Mouse (Mus musculus) heart, embryonic 14.5 days (tissue): ENCODE data around the gene Vsnl1. TPM values are rescaled to one million over a fixed set of nuclear protein-coding genes. Genes with fewer than 3 reads are reported as not detected.

Experiments used
- ATAC-seq: fragments of 200-750 bp; cut with Nextera tagmentation; 2 replicates; pipeline ENCODE4 v1.8.0; 2017; ENCODE audit warnings: low read depth, moderate TSS enrichment; ENCODE audit not compliant: insufficient number of reproducible peaks, insufficient read depth, low FRiP score
- H3K27ac ChIP-seq, 2 experiments: fragments of 200-500 bp in 1 of 2; fragments of 300-500 bp in 1 of 2; sonication (generic) in 1 of 2; replicated peaks in 1 of 2; 2 replicates each; pipeline ENCODE4 v1.5.1; 2012 to 2014; ENCODE audit warnings: low read depth in 2 of 2, low read length in 2 of 2, control low read depth in 1 of 2, mild to moderate bottlenecking in 1 of 2, mixed read lengths in 1 of 2; ENCODE audit not compliant: control insufficient read depth in 1 of 2, insufficient read depth in 1 of 2
- H3K27me3 ChIP-seq: fragments of 300-500 bp; sonication (generic); 2 replicates; pipeline ENCODE4 v1.6.1; 2014; ENCODE audit warnings: mild to moderate bottlenecking, low read length, control low read depth; ENCODE audit not compliant: control insufficient read depth, insufficient read depth
- H3K36me3 ChIP-seq: fragments of 300-500 bp; sonication (generic); 2 replicates; pipeline ENCODE4 v1.6.1; 2014; ENCODE audit warnings: mild to moderate bottlenecking, control low read depth, low read length, mixed read lengths; ENCODE audit not compliant: control insufficient read depth, insufficient read depth
- H3K4me1 ChIP-seq, 2 experiments: fragments of 200-500 bp in 1 of 2; fragments of 300-500 bp in 1 of 2; sonication (generic) in 1 of 2; 2 replicates each; pipeline ENCODE4 v1.6.1; 2012 to 2014; ENCODE audit warnings: low read length in 2 of 2, control low read depth in 1 of 2, mixed read lengths in 1 of 2; ENCODE audit not compliant: control insufficient read depth in 2 of 2, insufficient read depth in 2 of 2
- H3K4me2 ChIP-seq: fragments of 300-500 bp; sonication (generic); 2 replicates; pipeline ENCODE4 v1.6.1; 2014; ENCODE audit warnings: mild to moderate bottlenecking, low read length
- H3K4me3 ChIP-seq, 2 experiments: fragments of 200-500 bp in 1 of 2; fragments of 300-500 bp in 1 of 2; sonication (generic) in 1 of 2; 2 replicates each; pipeline ENCODE4 v1.5.1; 2012 to 2014; ENCODE audit warnings: low read length in 2 of 2, mild to moderate bottlenecking in 2 of 2, control low read depth in 1 of 2, low read depth in 1 of 2, moderate library complexity in 1 of 2; ENCODE audit not compliant: control insufficient read depth in 1 of 2, insufficient read depth in 1 of 2
- H3K9ac ChIP-seq: fragments of 300-500 bp; sonication (generic); 2 replicates; pipeline ENCODE4 v1.6.1; 2014; ENCODE audit warnings: mild to moderate bottlenecking, low read length
- H3K9me3 ChIP-seq: fragments of 300-500 bp; sonication (generic); 2 replicates; pipeline ENCODE4 v1.6.1; 2016; ENCODE audit warnings: low read length, control low read depth; ENCODE audit not compliant: control insufficient read depth
- WGBS: fragments of 180-500 bp; shearing (Covaris S2); extraction: QIAGEN DNeasy Blood & Tissue Kit; methylation state at CpG from one replicate; pipeline ENCODE4 v1.1.7; 2014; 5-methylcytosine and 5-hydroxymethylcytosine counted together
- polyA plus RNA-seq: library from polyadenylated mRNA; unstranded; fragments of >200 nt; fragmentation: Nextera tagmentation; extraction: Ambion mirVana; gene quantifications from 2 replicates; pipeline ENCODE4 v1.2.1, GENCODE M21; 2014

Vsnl1 gene
- polyA plus RNA-seq = 13.4 and 31.9 TPM in 2 replicates

DNA sequence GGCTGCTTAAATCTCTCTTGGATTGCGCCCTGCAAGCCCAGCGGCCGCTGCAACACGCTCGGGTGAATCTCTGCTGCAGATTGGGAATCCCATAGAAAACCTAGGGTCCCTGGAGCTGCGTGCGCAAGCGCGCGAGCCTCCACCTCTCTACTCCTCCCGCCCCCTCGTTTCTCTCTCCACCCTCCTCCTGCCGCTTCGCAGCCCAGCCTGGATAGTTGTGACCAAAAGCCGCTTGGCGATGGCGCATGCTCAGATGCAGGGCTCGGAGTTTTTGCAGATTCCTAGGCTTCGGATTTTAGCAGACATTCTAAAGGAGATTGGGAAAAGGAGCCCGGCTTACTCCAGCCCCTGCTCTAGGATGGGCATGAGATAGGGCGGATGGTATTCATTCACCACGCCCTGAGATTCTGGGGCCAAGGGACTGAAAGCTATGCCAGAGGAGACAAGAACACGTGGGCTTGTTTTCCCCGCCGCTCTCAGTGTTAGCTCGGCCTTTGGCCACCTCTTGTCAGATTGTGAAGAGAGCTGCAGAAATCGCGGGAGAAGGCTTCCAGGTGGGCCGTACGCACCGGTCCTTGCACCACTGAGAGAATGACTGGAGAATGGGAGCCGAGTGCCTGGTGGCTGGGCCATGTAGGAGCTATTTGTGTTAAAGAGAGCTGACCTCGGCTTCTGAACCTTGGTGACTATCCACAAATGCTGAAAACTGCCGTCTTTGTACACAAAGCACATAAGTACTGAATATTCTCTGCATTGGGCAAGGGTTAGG lies at the start of gene Vsnl1:
Gene Vsnl1, minus strand, starts transcription at position 117 of the 769 bp plus-strand sequence.
- WGBS = 3% methylated on average over 34 of the region's 34 CpGs
- Histone ChIP-seq H3K4me3 (peak within 1 kb of the TSS; percentile 43 to 44), H3K27me3 (peaks cover 30% of the 10 kb centered on the region), H3K27ac (no peak within 1 kb of the TSS), H3K4me2 (peak within 1 kb of the TSS; percentile 81), H3K9me3 (no peaks in the 10 kb centered on the region), H3K9ac (peak within 1 kb of the TSS; percentile 48), H3K4me1 (peaks cover 4 to 12% of the 10 kb centered on the region in 2 experiments; a peak in 2 of 4 replicates), H3K36me3 (no peaks in the 10 kb centered on the region)
- ATAC-seq = 0 out of 2 replicates have a peak, but pooled peaks have one; percentile 60

DNA sequence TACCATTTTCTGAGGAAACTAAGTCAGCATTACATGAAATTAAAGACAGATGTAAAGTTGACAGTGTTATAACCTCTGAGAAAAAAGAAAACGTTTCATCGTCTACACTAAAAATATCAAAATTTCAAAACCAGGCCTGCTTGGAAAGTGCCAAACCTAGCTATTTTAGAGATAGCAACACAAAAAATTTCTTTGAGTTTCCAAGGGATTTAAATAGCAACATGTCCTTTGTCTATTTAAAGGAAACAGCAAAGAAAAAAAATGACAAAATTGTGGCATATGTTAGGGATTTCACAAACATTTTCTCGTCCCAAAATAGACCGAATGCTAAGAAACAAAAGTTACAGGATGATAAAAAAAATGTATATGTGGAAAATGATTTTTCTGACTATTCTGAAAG lies 20.2 kb upstream of the Vsnl1 start:
- peaks cover 0 to 3% of the 10 kb centered on the region in 2 experiments; a peak in 1 of 4 replicates for H3K4me1 ChIP-seq
- no peak overlapping the region for H3K9ac ChIP-seq
- no peaks in the 10 kb centered on the region for H3K27me3 ChIP-seq
- no peak for ATAC-seq
- no peaks in the 10 kb centered on the region for H3K36me3 ChIP-seq
- 81% methylated on average over 4 of the region's 4 CpGs for WGBS
- no peak overlapping the region for H3K27ac ChIP-seq
- no peaks in the 10 kb centered on the region for H3K9me3 ChIP-seq
- no peak overlapping the region for H3K4me3 ChIP-seq
- peak overlapping the region; percentile 97 for H3K4me2 ChIP-seq

DNA sequence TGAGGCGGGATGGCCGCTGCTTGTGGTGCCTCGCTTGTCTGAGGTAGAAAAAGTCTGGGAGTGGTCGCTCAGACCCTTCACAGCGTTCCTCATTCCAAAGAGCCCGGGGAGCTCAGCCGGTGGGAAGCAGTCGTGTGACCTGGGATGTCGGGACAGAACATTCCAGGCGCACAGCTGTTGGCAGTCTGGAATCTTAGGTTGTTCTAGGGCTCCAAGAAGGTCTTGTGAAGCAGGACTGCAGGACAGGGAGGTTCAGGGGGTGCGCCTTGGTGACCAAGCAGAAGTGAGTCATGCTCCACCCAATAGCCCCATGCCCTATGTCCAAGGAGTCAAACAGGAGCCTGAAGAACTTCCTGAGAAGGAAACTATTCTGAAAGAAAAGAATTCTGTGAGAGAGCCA lies 19.8 kb upstream of the Vsnl1 start:
- peak overlapping the region; percentile 65 for H3K9ac ChIP-seq
- no peak overlapping the region for H3K27ac ChIP-seq
- peaks cover 0 to 3% of the 10 kb centered on the region in 2 experiments; a peak in 1 of 4 replicates for H3K4me1 ChIP-seq
- H3K4me3 ChIP-seq = peak overlapping the region; percentile 50 to 51
- H3K9me3 ChIP-seq = no peaks in the 10 kb centered on the region
- H3K4me2 ChIP-seq = peak overlapping the region; percentile 97
- 4% methylated on average over 11 of the region's 11 CpGs for WGBS
- H3K27me3 ChIP-seq = no peaks in the 10 kb centered on the region
- peak; percentile 47 for ATAC-seq
- no peaks in the 10 kb centered on the region for H3K36me3 ChIP-seq

DNA sequence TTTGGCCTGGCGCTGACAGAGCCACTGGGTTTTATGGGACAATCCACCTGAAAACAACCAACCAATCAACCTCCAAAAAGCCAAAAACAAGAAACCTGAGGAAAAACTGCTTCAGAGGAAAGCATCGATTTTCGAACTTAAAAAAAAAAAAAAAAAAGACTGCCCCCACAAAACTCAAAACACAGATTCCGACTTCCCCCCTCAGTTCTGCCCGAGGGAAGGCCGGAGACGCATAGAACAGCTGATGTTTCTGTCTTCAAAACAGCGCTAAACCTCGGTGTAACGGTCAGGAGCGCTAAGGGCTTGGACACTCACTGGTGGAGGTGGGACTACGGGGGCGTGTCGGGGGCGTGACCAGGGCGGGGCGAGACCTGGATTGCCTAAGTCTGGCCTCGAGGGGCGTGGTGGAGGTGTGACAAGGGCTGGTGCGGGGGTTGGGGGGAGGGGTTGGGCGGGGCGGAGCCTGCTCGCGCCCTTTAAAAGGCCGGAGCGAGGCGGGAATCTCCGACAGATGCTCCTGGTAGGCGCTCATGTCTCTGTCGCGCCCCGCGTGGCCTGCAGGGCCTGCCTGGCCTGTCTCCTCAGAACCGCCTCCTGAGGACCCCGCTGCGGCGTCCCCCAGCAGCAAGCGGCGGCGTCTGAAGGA lies 19.3 kb upstream of the Vsnl1 start, which contains the start of gene Rad51ap2:
Gene Rad51ap2, plus strand, starts transcription at position 531 of the 646 bp plus-strand sequence.
- H3K27ac ChIP-seq = no peak within 1 kb of the TSS

DNA sequence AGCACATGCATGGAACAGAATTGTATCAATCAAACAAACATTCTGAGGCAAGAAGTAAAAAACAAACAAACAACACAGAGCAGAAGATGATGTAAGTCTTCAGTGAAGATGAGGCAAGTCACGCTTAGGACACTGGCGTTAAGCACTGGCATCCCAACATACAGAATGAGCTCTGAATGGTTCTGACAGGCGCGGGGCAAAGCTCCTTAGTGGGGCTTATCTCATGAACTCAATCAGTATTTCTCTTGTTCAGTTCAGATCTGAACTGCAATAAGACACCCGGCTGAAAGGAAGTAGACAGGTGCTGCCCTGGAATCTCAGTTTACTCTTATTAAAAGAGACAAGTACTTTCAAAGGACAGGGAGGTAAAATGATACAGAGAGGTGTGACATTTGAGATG lies 17.7 kb upstream of the Vsnl1 start:
- Histone ChIP-seq H3K27me3 (no peaks in the 10 kb centered on the region), H3K27ac (no peak overlapping the region), H3K4me3 (no peak overlapping the region), H3K4me1 (peaks cover 0 to 3% of the 10 kb centered on the region in 2 experiments; a peak in 1 of 4 replicates), H3K4me2 (no peak overlapping the region), H3K9ac (no peak overlapping the region), H3K9me3 (no peaks in the 10 kb centered on the region), H3K36me3 (no peaks in the 10 kb centered on the region)
- no peak for ATAC-seq
- 62% methylated on average over 5 of the region's 5 CpGs for WGBS

More for the DNA sequence above, 19.3 kb upstream of the Vsnl1 start, which contains the start of gene Rad51ap2:
- WGBS = 1% methylated on average over 36 of the region's 40 CpGs
- Histone ChIP-seq H3K4me3 (peak within 1 kb of the TSS; percentile 50 to 51), H3K27me3 (no peaks in the 10 kb centered on the region), H3K9ac (peak within 1 kb of the TSS; percentile 65), H3K36me3 (no peaks in the 10 kb centered on the region), H3K4me2 (peak within 1 kb of the TSS; percentile 97), H3K9me3 (no peaks in the 10 kb centered on the region), H3K4me1 (peaks cover 0 to 3% of the 10 kb centered on the region in 2 experiments; a peak in 1 of 4 replicates)
- ATAC-seq = peak; percentile 100

DNA sequence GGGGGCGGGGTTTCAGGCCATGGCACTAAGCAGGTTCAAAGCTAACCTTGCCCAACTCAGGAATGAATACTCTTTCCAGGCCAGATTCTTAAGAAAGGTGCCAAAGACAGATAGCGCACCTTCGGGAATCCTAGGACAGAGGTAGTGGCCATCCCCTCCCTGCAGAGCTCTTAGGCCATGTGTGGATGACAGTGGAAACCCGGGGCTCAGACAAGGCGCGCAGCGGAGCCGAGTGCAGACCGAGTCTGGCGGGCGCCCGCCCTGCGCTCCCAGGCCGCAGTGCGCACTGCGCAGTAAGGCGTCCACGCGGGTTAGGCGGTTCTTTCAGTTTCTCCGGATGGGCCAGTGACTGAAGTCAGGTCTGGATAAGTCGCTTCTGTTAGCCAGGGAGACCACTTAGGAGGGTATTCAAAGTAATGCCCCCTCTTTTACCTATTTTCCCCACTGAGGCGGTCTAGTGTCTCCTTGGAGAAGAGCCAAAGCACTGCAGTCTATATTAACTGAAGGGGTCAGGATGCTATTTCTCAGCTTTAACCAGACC lies 1.6 kb upstream of the Vsnl1 start:
- H3K27ac ChIP-seq = no peak overlapping the region
- peak overlapping the region; percentile 81 for H3K4me2 ChIP-seq
- peak; percentile 17; the same call in 1 of the 2 replicates for ATAC-seq
- WGBS = 22% methylated on average over 22 of the region's 23 CpGs
- H3K9me3 ChIP-seq = no peaks in the 10 kb centered on the region
- peak overlapping the region; percentile 54; the same call in 1 of the 2 replicates for H3K9ac ChIP-seq
- no peaks in the 10 kb centered on the region for H3K36me3 ChIP-seq
- peaks cover 27% of the 10 kb centered on the region for H3K27me3 ChIP-seq
- peak overlapping the region; percentile 33 to 44 for H3K4me3 ChIP-seq
- peaks cover 4 to 12% of the 10 kb centered on the region in 2 experiments; a peak in 2 of 4 replicates for H3K4me1 ChIP-seq

DNA sequence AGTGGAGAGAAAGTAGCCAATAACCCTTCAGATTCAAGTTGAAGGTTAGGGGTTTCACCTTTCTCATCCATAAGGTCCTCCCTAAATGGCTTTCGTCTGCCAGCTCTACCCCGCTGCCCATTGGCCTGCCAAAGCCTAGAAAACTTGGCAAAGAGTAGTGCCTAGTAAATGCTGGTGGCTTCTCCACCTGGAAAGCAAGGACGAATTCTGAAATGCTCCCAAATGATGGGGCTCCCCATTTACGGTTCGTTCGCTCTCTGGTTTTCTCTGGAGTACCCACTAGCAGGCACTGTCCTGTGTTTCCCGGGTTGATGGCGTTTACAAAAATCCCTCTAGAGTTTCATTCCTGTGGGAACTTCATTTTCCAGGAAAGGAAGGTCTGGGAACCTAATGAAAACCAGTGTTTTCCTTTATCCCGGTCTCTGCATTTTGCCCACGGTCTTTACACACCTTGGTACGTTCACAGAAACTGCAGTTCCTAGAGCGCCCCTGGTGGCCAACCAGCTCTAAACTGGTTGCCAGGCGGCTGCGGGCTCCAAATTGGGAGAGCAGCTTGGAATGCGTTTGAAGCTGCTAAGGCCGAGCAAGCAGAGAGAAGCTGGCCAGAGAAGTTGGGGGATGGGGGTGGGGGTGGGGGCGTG lies 973 bp upstream of the Vsnl1 start:
- H3K9me3 ChIP-seq = no peaks in the 10 kb centered on the region
- no peaks in the 10 kb centered on the region for H3K36me3 ChIP-seq
- no peak overlapping the region for H3K9ac ChIP-seq
- peaks cover 30% of the 10 kb centered on the region for H3K27me3 ChIP-seq
- H3K4me1 ChIP-seq = peaks cover 4 to 12% of the 10 kb centered on the region in 2 experiments; a peak in 2 of 4 replicates
- 16% methylated on average over 16 of the region's 17 CpGs for WGBS
- H3K4me2 ChIP-seq = peak overlapping the region; percentile 81
- peak; percentile 5; the same call in 1 of the 2 replicates for ATAC-seq
- peak overlapping the region; percentile 27 to 44; a peak in 3 of 4 replicates for H3K4me3 ChIP-seq
- H3K27ac ChIP-seq = no peak overlapping the region
